Mouse (Mus musculus) CH12.LX (cell line): ENCODE data around the gene Tnfrsf12a. TPM values are rescaled to one million over a fixed set of nuclear protein-coding genes. Genes with fewer than 3 reads are reported as not detected.

Source experiments
- DNase-seq: peaks from one replicate; pipeline ENCODE4 v3.0.0-alpha.2; 2013; ENCODE audit errors: extremely low read depth
- H3K27ac ChIP-seq: 2 replicates; pipeline ENCODE4 v1.5.1; 2012; ENCODE audit warnings: low read depth, mild to moderate bottlenecking, control low read depth, moderate library complexity; ENCODE audit not compliant: insufficient read depth
- H3K27me3 ChIP-seq: replicated peaks from 2 replicates; pipeline ENCODE3; 2012; ENCODE audit warnings: inconsistent platforms
- H3K36me3 ChIP-seq, 2 experiments: replicated peaks in 1 of 2; 2 replicates each; pipeline versions ENCODE3 to v1.6.1; 2012; ENCODE audit warnings: inconsistent platforms in 1 of 2, low read length in 1 of 2, mild to moderate bottlenecking in 1 of 2, mixed read lengths in 1 of 2, moderate library complexity in 1 of 2; ENCODE audit not compliant: control insufficient read depth in 1 of 2, insufficient read depth in 1 of 2
- H3K4me1 ChIP-seq, 2 experiments: 2 replicates each; pipeline ENCODE4 v1.6.1; 2012; ENCODE audit warnings: inconsistent platforms in 1 of 2, moderate library complexity in 1 of 2; ENCODE audit not compliant: insufficient read depth in 2 of 2, control insufficient read depth in 1 of 2
- H3K4me2 ChIP-seq: 2 replicates; pipeline ENCODE4 v1.6.1; 2012; ENCODE audit warnings: low read depth, mild to moderate bottlenecking, control low read depth; ENCODE audit not compliant: poor library complexity, insufficient read depth, severe bottlenecking
- H3K4me3 ChIP-seq, 3 experiments: fragments of 150-350 bp in 1 of 3; sonication (generic) in 1 of 3; replicated peaks in 1 of 3; 2 replicates each; pipeline versions ENCODE3 to v1.5.1; 2011 to 2012; ENCODE audit warnings: low read depth in 2 of 3, low read length in 2 of 3, mild to moderate bottlenecking in 2 of 3, moderate library complexity in 2 of 3, control low read depth in 1 of 3, improper control_type of control experiment in 1 of 3, inconsistent platforms in 1 of 3, mixed read lengths in 1 of 3; ENCODE audit not compliant: poor library complexity in 1 of 3
- H3K79me2 ChIP-seq: replicated peaks from 2 replicates; pipeline ENCODE4 v1.6.1; 2012; ENCODE audit warnings: mild to moderate bottlenecking, moderate library complexity; ENCODE audit not compliant: control insufficient read depth, poor library complexity, insufficient read depth, severe bottlenecking; ENCODE audit errors: extremely low read depth
- H3K9ac ChIP-seq: 2 replicates; pipeline ENCODE4 v1.6.1; 2012; ENCODE audit warnings: low read depth, mild to moderate bottlenecking, control low read depth, moderate library complexity; ENCODE audit not compliant: insufficient read depth
- H3K9me3 ChIP-seq: replicated peaks from 2 replicates; pipeline ENCODE3; 2012; ENCODE audit warnings: low read length, inconsistent platforms, mixed read lengths
- CHD1 ChIP-seq: IDR thresholded peaks from 2 replicates; pipeline ENCODE4 v1.6.1; 2012; ENCODE audit warnings: low read depth, low read length, improper control_type of control experiment, inconsistent platforms
- CHD2 ChIP-seq: IDR thresholded peaks from 2 replicates; pipeline ENCODE4 v1.6.1; 2011; ENCODE audit warnings: low read length, improper control_type of control experiment
- CTCF ChIP-seq, 2 experiments: IDR thresholded peaks in 1 of 2; conservative IDR thresholded peaks in 1 of 2; 2 replicates each; pipeline ENCODE4 v1.5.1; 2011 to 2012; ENCODE audit warnings: low read depth in 2 of 2, low read length in 2 of 2, improper control_type of control experiment in 1 of 2, inconsistent platforms in 1 of 2, mild to moderate bottlenecking in 1 of 2, moderate library complexity in 1 of 2
- ELF1 ChIP-seq: IDR thresholded peaks from 2 replicates; pipeline ENCODE4 v1.6.1; 2014; ENCODE audit warnings: low read depth, mild to moderate bottlenecking, inconsistent platforms, low read length, improper control_type of control experiment
- EP300 ChIP-seq: IDR thresholded peaks from 2 replicates; pipeline ENCODE4 v1.6.1; 2011; ENCODE audit warnings: low read length, improper control_type of control experiment
- ETS1 ChIP-seq: conservative IDR thresholded peaks from 2 replicates; pipeline ENCODE4 v1.6.1; 2012; ENCODE audit warnings: low read depth, mild to moderate bottlenecking, inconsistent platforms, low read length, improper control_type of control experiment, moderate library complexity
- GABPA ChIP-seq: IDR thresholded peaks from 2 replicates; pipeline ENCODE4 v1.6.1; 2012; ENCODE audit warnings: low read depth, low read length, improper control_type of control experiment, inconsistent platforms; ENCODE audit not compliant: insufficient replicate concordance
- HCFC1 ChIP-seq: IDR thresholded peaks from 2 replicates; pipeline ENCODE4 v1.6.1; 2012; ENCODE audit warnings: low read depth, mild to moderate bottlenecking, inconsistent platforms, low read length, improper control_type of control experiment
- IRF4 ChIP-seq: IDR thresholded peaks from 2 replicates; pipeline ENCODE4 v1.6.1; 2014; ENCODE audit warnings: low read depth, mild to moderate bottlenecking, inconsistent platforms, low read length, improper control_type of control experiment
- KAT2A ChIP-seq: IDR thresholded peaks from 2 replicates; pipeline ENCODE4 v1.6.1; 2012; ENCODE audit warnings: low read length, improper control_type of control experiment, inconsistent platforms; ENCODE audit not compliant: insufficient replicate concordance
- MAFK ChIP-seq: IDR thresholded peaks from 2 replicates; pipeline ENCODE4 v1.6.1; 2011; ENCODE audit warnings: low read length, improper control_type of control experiment; ENCODE audit not compliant: insufficient replicate concordance
- MAX ChIP-seq: IDR thresholded peaks from 2 replicates; pipeline ENCODE4 v1.6.1; 2011; ENCODE audit warnings: low read length, improper control_type of control experiment
- MAZ ChIP-seq: IDR thresholded peaks from 2 replicates; pipeline ENCODE4 v1.6.1; 2012; ENCODE audit warnings: low read depth, mild to moderate bottlenecking, inconsistent platforms, low read length, improper control_type of control experiment, moderate library complexity
- MEF2A ChIP-seq: IDR thresholded peaks from 2 replicates; pipeline ENCODE4 v1.6.1; 2014; ENCODE audit warnings: low read depth, mild to moderate bottlenecking, inconsistent platforms, low read length, improper control_type of control experiment, borderline replicate concordance
- MXI1 ChIP-seq: IDR thresholded peaks from 2 replicates; pipeline ENCODE4 v1.6.1; 2011; ENCODE audit warnings: mild to moderate bottlenecking, low read depth, low read length, improper control_type of control experiment
- MYC ChIP-seq: IDR thresholded peaks from 2 replicates; pipeline ENCODE4 v1.6.1; 2011; ENCODE audit warnings: low read depth, mild to moderate bottlenecking, improper control_type of control experiment, low read length
- NELFE ChIP-seq: IDR thresholded peaks from 2 replicates; pipeline ENCODE4 v1.6.1; 2011; ENCODE audit warnings: low read depth, low read length, improper control_type of control experiment
- POLR2AphosphoS2 ChIP-seq: IDR thresholded peaks from 2 replicates; pipeline ENCODE4 v1.6.1; 2011; ENCODE audit warnings: low read depth, low read length, improper control_type of control experiment
- RCOR1 ChIP-seq: conservative IDR thresholded peaks from 2 replicates; pipeline ENCODE4 v1.6.1; 2012; ENCODE audit warnings: low read depth, mild to moderate bottlenecking, inconsistent platforms, low read length, improper control_type of control experiment
- SMC3 ChIP-seq: IDR thresholded peaks from 2 replicates; pipeline ENCODE4 v1.6.1; 2011; ENCODE audit warnings: low read depth, low read length, improper control_type of control experiment
- TBP ChIP-seq: conservative IDR thresholded peaks from 2 replicates; pipeline ENCODE4 v1.6.1; 2011; ENCODE audit warnings: low read depth, low read length, improper control_type of control experiment
- USF1 ChIP-seq: IDR thresholded peaks from 2 replicates; pipeline ENCODE4 v1.6.1; 2014; ENCODE audit warnings: low read depth, mild to moderate bottlenecking, inconsistent platforms, low read length, improper control_type of control experiment
- USF2 ChIP-seq: conservative IDR thresholded peaks from 2 replicates; pipeline ENCODE4 v1.6.1; 2011; ENCODE audit warnings: low read depth, low read length, improper control_type of control experiment
- ZC3H11A ChIP-seq: IDR thresholded peaks from 2 replicates; pipeline ENCODE4 v1.6.1; 2012; ENCODE audit warnings: low read depth, mild to moderate bottlenecking, inconsistent platforms, low read length, improper control_type of control experiment
- ZKSCAN1 ChIP-seq: IDR thresholded peaks from 2 replicates; pipeline ENCODE4 v1.6.1; 2012; ENCODE audit warnings: low read depth, inconsistent platforms, low read length, improper control_type of control experiment, borderline replicate concordance
- ZMIZ1 ChIP-seq: IDR thresholded peaks from 2 replicates; pipeline ENCODE4 v1.6.1; 2012; ENCODE audit warnings: low read depth, mild to moderate bottlenecking, inconsistent platforms, low read length, improper control_type of control experiment
- dilution Hi-C: fragments of 300-500 bp; cut with MboI; formaldehyde crosslinking; loops from 2 replicates; pipeline ENCODE4 v1.14.3; 2020; ENCODE audit warnings: low sequenced_read_pairs; ENCODE audit not compliant: extremely low pct_unique_long_range_greater_than_20kb, extremely low pct_ligation_motif_present
- in situ Hi-C: fragments of 300-500 bp; cut with MboI; formaldehyde crosslinking; loops from 3 replicates; pipeline ENCODE4 v1.14.3; 2019; ENCODE audit warnings: low sequenced_read_pairs, low pct_ligation_motif_present, low pct_unique_long_range_greater_than_20kb, mixed read lengths
- polyA plus RNA-seq: library from polyadenylated mRNA; unstranded; fragments of >175 nt; gene quantifications from 2 replicates; pipeline ENCODE4 v1.2.1, GENCODE M21; 2012; ENCODE audit warnings: low read depth; ENCODE audit not compliant: insufficient read length
- total RNA-seq, 2 experiments: library from RNA; depleted of rRNA; stranded (reverse); fragments of 300-350 nt in 1 of 2; fragments of >200 nt in 1 of 2; gene quantifications; 2 replicates each; pipeline ENCODE4 v1.2.3; 2012 to 2014

Tnfrsf12a gene
- total and polyA plus RNA-seq, 3 experiments: 1.2 to 5.1 (median 1.5) TPM

GRCm38 (mm10) chr17:23645894-23646293 lies 31.4 kb downstream of the Tnfrsf12a start:
- Histone ChIP-seq H3K4me1 (peaks cover 0 to 4% of the 10 kb centered on the region in 2 experiments; a peak in 1 of 4 replicates), H3K9ac (no peak overlapping the region), H3K9me3 (peaks cover 10% of the 10 kb centered on the region), H3K27me3 (peaks cover 76% of the 10 kb centered on the region), H3K79me2 (no peaks in the 10 kb centered on the region), H3K36me3 (no peaks in the 10 kb centered on the region), H3K4me3 (no peak overlapping the region), H3K27ac (no peak overlapping the region), H3K4me2 (no peak overlapping the region)
- dilution Hi-C loops (no loop called here), in situ Hi-C loops (no loop called here)
- TF ChIP-seq MXI1 (no peak), ETS1 (no peak), KAT2A (no peak), CTCF (conservative IDR thresholded peaks at IDR 0.05 in 1 of 2, IDR thresholded peaks at IDR 0.05 in 1 of 2; ENCODE audit: low read depth in 2 of 2, low read length in 2 of 2) (no peak), ZC3H11A (no peak), ZKSCAN1 (no peak), POLR2AphosphoS2 (no peak), NELFE (no peak), MAX (no peak), USF2 (no peak), MEF2A (no peak), CHD2 (no peak), CHD1 (no peak), ELF1 (no peak), TBP (no peak), MAFK (no peak)
- no peak for DNase-seq

GRCm38 (mm10) chr17:23644613-23645495 lies 32.4 kb downstream of the Tnfrsf12a start, which contains the start of gene Mmp25:
Gene Mmp25 (minus strand): TSS chr17:23645277.
- Histone ChIP-seq H3K4me3 (no peak within 1 kb of the TSS), H3K9ac (no peak within 1 kb of the TSS), H3K79me2 (no peaks in the 10 kb centered on the region), H3K4me2 (peak within 1 kb of the TSS; percentile 16; the same call in 1 of the 2 replicates), H3K36me3 (no peaks in the 10 kb centered on the region), H3K4me1 (peaks cover 0 to 4% of the 10 kb centered on the region in 2 experiments; a peak in 1 of 4 replicates), H3K9me3 (peaks cover 10% of the 10 kb centered on the region), H3K27me3 (peaks cover 80% of the 10 kb centered on the region), H3K27ac (no peak within 1 kb of the TSS)
- TF ChIP-seq SMC3 (no peak), ZC3H11A (no peak), HCFC1 (no peak), ZMIZ1 (no peak), ELF1 (no peak), IRF4 (no peak), EP300 (no peak), NELFE (no peak), GABPA (no peak), MAZ (no peak), USF1 (no peak), MYC (no peak), MAX (no peak), RCOR1 (no peak), CHD2 (no peak), USF2 (no peak), CHD1 (no peak)
- dilution Hi-C loops (no loop called here), in situ Hi-C loops (no loop called here)
- DNase-seq: no peak
